Mouse (Mus musculus) left cerebral cortex, adult 11 months (tissue): ENCODE results near the gene Ptar1.

Experiments
- DNase-seq: peaks from one replicate; pipeline ENCODE4 v3.0.0; 2022; ENCODE audit warnings: low spot score

Ptar1 gene

DNA sequence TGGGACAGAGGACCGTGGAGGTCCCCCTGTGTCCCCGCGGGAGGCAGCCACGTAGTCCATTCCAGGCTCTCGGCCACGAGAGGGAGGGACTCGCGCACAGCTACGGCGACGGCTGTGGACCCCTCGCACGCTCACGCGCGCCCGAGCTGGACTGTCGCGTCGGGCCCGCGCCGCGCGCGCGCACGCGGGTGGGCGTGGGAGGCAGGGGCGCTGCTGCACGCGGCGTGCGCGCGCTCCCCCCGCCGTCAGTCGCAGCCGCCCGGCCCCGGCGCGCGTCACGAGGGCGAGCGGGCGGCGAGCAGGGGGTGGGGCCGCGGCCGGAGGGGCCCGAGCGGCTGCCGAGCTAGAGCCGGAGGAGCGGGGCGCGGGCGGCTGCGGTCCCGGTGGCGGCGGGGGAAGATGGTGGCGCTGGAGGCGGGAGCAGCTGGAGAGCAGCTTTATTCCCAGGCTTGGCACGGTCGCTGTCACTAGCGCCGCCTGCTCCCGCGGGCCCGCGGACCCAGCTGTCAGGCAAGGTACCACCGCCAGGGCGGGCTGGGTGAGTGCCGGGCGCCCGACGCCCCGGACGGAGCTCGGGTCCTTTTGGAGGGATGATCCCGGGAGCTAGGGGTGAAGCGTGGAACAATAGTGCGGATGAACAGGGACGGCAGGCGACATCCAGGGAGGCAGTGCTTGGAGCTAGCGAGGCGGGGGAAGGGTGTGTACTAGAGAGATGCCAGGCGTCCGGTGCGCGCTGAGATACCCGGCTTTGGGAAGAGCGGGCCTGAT lies 71.5 kb downstream of the Ptar1 start, which contains the start of gene Apba1:
Gene Apba1 (plus strand): TSS at position 334 of the 768 bp plus-strand sequence.
- peak; percentile 58 for DNase-seq

DNA sequence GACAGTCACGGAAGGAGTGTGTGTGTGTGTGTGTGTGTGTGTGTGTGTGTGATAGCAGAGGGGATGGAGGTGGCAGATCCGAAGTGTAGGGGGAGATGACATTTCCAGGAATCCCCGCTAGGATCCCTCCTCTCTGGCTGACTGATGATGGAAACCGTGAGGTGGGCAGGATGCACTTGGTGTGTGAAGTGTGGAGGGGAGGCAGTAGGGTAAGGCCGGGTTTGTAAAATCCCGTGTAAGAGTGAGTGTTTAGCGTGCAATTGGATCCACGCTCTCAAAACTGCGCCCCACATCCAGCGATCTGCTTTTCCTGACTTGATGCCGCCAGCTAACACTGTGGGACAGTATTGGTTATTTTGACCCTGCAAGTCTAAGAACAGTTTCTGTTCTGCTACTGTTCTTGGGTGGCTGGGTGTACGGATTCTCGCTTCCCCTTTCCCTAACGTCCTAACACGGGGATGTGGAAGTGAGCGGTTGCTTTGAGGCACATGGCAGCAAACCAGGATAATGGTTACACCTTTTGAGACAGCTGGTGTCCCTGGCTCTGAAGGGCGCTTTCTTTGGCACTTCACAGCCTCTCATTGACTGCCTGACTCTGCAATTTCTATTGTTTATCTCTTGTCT lies 72.2 kb downstream of the Ptar1 start:
- no peak for DNase-seq

DNA sequence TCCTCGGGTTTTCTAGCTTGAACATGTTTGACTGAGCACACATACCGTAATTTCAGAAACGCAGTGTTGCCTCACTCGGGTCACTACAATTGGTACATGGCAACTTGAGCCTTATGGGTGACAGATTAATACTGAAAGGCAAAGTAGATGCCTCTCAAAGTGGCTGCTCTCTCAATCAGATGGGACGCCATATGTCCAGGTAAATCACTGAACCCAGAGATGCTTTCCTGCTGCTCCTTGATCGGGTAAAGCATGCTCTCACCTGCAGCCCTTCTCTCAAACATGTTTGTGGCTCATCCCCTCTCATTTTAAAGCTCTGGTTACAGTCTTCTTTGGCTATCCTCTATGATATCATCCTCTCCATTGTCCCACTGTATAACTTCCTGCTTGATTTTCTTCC lies 76.1 kb downstream of the Ptar1 start:
- no peak for DNase-seq

DNA sequence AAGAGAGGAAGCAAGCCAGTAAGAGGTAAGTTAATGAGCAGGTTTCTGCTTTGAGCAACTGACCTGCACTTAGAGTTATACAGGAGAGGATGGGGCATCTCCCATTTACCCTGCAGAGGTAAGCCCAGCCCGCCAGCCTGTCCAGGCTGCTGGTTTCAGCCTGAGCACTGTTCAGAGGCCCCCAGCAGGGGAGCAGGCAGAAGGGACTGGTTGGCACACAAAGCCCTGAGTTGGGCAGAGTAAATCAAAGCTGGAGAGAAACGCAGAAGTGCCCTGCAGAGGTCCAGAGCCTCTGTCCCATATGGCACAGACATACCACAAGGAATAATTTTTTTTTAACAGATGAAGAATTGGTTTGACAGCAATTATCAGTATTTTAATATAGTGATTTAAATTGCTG lies 76.8 kb downstream of the Ptar1 start:
- DNase-seq: no peak

DNA sequence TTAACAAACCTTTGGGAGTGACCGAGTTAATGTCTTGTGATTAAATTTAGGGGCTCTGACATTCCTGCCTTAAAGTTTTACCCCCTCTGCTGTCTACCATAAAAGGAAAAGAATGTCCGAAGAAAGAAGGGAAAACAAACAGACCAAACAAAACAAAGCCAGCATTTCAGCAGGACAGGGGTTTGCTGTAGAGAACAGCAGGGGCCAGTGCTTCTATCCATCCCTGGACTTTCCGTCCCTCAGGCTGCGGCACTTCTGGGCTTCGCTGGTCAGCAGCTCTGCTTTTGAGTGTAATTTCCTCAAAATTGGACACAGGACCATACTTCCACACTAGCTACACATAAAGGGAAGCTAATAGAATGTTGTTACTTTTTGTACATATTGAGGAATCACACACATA lies 81.6 kb downstream of the Ptar1 start:
- DNase-seq: no peak

DNA sequence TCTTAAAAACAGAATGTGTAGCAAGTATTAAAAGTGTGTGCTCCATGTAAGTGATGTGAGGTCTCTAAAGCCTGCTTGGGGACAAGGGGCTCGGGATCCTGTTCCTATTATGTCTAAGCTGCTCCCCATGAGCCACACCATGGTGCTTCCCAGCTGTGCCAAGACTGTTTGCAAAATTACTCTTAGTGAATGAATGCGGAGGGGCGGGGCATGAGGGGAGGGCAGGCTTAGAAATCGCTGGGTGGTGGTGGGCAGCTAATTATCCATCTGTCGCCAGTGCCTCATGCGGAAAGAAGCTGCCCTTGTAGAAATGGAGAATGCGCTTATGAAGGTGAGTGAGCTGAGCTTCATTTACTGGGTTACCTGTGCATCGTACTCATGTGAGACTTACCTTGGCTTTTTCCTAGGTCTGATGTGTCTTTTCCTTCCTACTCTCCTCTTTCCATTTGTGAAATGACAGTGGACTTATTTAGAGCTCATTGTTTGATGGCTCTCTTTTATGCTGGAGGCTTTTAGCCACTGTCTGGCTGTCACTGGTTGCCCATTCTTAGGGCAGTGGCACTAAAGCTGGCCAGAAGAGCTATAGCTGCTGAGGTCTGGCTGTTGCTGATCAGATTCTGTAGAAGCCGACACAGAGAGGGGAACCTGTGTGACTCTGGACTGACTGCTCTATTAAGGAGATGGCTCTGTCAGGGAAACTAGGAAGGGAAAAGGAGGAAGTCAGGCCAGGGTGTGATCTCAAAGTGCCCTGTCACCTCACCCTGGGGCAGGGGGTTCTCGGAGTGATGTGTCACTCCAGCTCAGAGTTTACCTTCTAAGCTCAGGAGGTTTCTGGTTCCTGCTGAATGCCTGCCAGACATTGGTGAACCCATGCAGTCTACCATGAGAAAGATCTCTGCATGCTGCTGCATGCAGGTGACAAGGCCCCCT lies 83.5 kb downstream of the Ptar1 start:
- no peak for DNase-seq

DNA sequence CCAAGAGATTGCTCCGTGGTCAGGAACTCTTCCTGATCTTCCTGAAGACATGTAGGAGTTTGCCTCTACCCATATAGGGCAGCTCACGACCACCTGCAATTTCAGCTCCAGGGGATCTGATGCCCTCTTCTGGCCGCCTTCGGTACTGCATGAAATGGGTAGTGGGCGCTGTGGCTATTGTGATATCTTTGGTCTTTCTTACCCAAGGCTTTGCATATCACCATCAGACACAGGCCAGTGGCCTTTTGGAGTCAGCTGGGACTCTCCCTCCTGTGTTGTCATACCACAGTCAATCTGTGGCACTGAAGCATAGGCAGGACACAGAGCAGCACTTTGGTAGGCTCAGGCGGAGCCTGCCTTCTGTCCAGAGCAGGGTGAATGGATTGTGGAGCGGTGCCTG lies 84.7 kb downstream of the Ptar1 start:
- no peak for DNase-seq

DNA sequence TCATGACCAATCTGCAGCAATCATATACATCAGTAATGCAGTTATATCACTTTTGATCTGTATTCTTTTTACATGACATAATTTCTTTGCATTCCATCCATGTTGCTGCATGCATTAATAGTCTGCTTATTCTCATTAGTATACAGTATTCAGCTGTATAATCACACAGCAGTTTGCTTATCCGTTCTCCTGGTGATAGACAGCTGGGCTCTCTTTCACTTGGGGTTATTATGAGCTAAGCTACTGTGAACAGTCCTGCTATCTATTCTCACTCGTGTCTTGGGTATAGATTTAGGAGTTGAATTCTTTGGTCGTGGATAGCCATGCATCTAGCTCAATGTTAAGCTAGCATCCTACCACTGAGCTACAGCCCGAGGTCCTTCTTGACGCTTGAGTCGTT lies 88.1 kb downstream of the Ptar1 start:
- no peak for DNase-seq

DNA sequence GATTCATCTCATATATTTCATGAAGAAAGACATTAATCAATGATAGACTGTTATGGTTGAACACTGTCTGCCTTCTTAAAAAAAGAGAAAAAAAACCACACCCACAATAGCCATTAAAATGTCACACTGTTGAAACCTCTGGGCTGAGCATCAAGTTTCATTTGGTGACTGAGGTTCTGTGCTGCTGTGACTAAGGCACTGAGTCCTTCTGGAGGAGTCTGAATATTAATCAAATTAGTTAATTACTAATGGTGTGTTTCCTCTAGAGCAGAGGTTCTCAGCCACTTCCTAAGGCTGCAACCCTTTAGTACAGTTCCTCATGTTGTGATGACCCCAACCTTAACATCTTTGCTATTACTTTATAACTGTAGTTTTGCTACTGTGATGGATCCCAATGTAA lies 91.9 kb downstream of the Ptar1 start:
- DNase-seq: no peak

DNA sequence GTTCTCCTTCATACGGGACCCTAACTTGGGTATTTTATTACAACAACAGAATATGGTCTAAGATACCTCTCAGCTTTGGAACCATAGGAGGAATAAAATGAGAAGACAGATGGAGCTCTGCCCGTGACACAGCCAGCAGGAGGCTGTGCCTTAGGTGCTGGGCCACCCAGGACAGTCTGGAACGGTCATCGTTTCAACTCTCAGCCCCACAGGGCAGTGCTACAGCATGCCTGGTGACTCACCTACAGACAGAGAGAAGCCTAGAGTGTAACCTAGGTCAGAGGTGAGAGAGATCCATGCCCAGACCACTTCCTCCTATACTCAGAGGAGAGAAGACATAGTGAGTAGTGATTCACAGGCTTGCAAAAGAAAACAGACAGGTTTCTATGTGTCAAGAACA lies 92.9 kb downstream of the Ptar1 start:
- no peak for DNase-seq
